Mouse (Mus musculus) hindbrain, embryonic 11.5 days (tissue): ENCODE data around the gene Actr5. TPM values are rescaled to one million over a fixed set of nuclear protein-coding genes. Genes with fewer than 3 reads are reported as not detected.

ENCODE experiments used
- ATAC-seq: fragments of 200-750 bp; cut with Nextera tagmentation; 2 replicates; pipeline ENCODE4 v1.8.0; 2017; ENCODE audit warnings: mild to moderate bottlenecking, moderate TSS enrichment, moderate library complexity; ENCODE audit not compliant: low FRiP score
- DNase-seq: peaks from one replicate; pipeline ENCODE4 v3.0.0-alpha.2; 2015; ENCODE audit warnings: low spot score
- H3K27ac ChIP-seq: fragments of 300-500 bp; sonication (generic); 2 replicates; pipeline ENCODE4 v1.5.1; 2014; ENCODE audit warnings: mild to moderate bottlenecking, low read depth, low read length
- H3K27me3 ChIP-seq: fragments of 300-500 bp; sonication (generic); 2 replicates; pipeline ENCODE4 v1.6.1; 2014; ENCODE audit warnings: mild to moderate bottlenecking, low read length, moderate library complexity, mixed read lengths; ENCODE audit not compliant: control insufficient read depth, insufficient read depth
- H3K36me3 ChIP-seq: fragments of 300-500 bp; sonication (generic); 2 replicates; pipeline ENCODE4 v1.6.1; 2014; ENCODE audit warnings: mild to moderate bottlenecking, low read length, moderate library complexity, mixed read lengths; ENCODE audit not compliant: control insufficient read depth, insufficient read depth
- H3K4me1 ChIP-seq: fragments of 300-500 bp; sonication (generic); replicated peaks from 2 replicates; pipeline ENCODE4 v1.6.1; 2014; ENCODE audit warnings: low read length, mixed read lengths; ENCODE audit not compliant: control insufficient read depth, insufficient read depth
- H3K4me2 ChIP-seq: fragments of 300-500 bp; sonication (generic); replicated peaks from 2 replicates; pipeline ENCODE4 v1.6.1; 2014; ENCODE audit warnings: mild to moderate bottlenecking, low read depth, low read length
- H3K4me3 ChIP-seq: fragments of 300-500 bp; sonication (generic); 2 replicates; pipeline ENCODE4 v1.5.1; 2014; ENCODE audit warnings: low read depth, low read length
- H3K9ac ChIP-seq: fragments of 300-500 bp; sonication (generic); 2 replicates; pipeline ENCODE4 v1.6.1; 2014; ENCODE audit warnings: low read depth, low read length
- H3K9me3 ChIP-seq: fragments of 300-500 bp; sonication (generic); 2 replicates; pipeline ENCODE4 v1.6.1; 2016; ENCODE audit warnings: low read length; ENCODE audit not compliant: control insufficient read depth
- WGBS: fragments of 180-500 bp; shearing (Covaris S2); extraction: QIAGEN DNeasy Blood & Tissue Kit; methylation state at CpG from one replicate; pipeline ENCODE4 v1.1.7; 2014; 5-methylcytosine and 5-hydroxymethylcytosine counted together
- polyA plus RNA-seq: library from polyadenylated mRNA; unstranded; fragments of >200 nt; fragmentation: Nextera tagmentation; extraction: Ambion mirVana; gene quantifications from 2 replicates; pipeline ENCODE4 v1.2.1, GENCODE M21; 2014

Gene Actr5
- polyA plus RNA-seq, 1 experiment from 2014 or later, result 13.7 TPM

- H3K4me3 ChIP-seq, result no peak overlapping the region
- H3K9me3 ChIP-seq, result no peaks in the 10 kb centered on the region
- H3K4me1 ChIP-seq, result 0 out of 2 replicates have a peak, but pooled peaks cover 2% of the 10 kb centered on the region
- H3K9ac ChIP-seq, result no peak overlapping the region
- DNase-seq, result no peak
- no peak overlapping the region for H3K27ac ChIP-seq
- H3K36me3 ChIP-seq, result no peaks in the 10 kb centered on the region
- 0 out of 2 replicates have a peak, but pooled peaks have one; percentile 6 for ATAC-seq
- H3K4me2 ChIP-seq, result no peak overlapping the region
- H3K27me3 ChIP-seq, result peaks cover 5% of the 10 kb centered on the region
- WGBS, result 65% methylated on average over 4 of the region's 4 CpGs
Observed at GRCm38 (mm10) chr2:158673493-158673892, 48.8 kb downstream of the Actr5 start.

- no peak for DNase-seq
- H3K36me3 ChIP-seq, result no peaks in the 10 kb centered on the region
- no peaks in the 10 kb centered on the region for H3K9me3 ChIP-seq
- 75% methylated on average over 6 of the region's 6 CpGs for WGBS
- H3K27ac ChIP-seq, result no peak overlapping the region
- no peak overlapping the region for H3K9ac ChIP-seq
- no peaks in the 10 kb centered on the region for H3K27me3 ChIP-seq
- 0 out of 2 replicates have a peak, but pooled peaks cover 2% of the 10 kb centered on the region for H3K4me1 ChIP-seq
- no peak for ATAC-seq
- no peak overlapping the region for H3K4me3 ChIP-seq
- no peak overlapping the region for H3K4me2 ChIP-seq
Observed at GRCm38 (mm10) chr2:158674131-158674530, 49.4 kb downstream of the Actr5 start.

GRCm38 (mm10) chr2:158674759-158675158, 50.1 kb downstream of the Actr5 start:
- Histone ChIP-seq H3K4me2 (no peak overlapping the region), H3K27ac (no peak overlapping the region), H3K9me3 (no peaks in the 10 kb centered on the region), H3K36me3 (no peaks in the 10 kb centered on the region), H3K4me3 (no peak overlapping the region), H3K9ac (no peak overlapping the region), H3K4me1 (0 out of 2 replicates have a peak, but pooled peaks cover under 1% of the 10 kb centered on the region), H3K27me3 (no peaks in the 10 kb centered on the region)
- 81% methylated on average over 7 of the region's 7 CpGs for WGBS
- DNase-seq, result no peak
- no peak for ATAC-seq

GRCm38 (mm10) chr2:158675161-158675560, 50.5 kb downstream of the Actr5 start:
- WGBS, result 82% methylated on average over 6 of the region's 6 CpGs
- DNase-seq (no peak), ATAC-seq (no peak)
- H3K4me1 ChIP-seq, result no peaks in the 10 kb centered on the region
- no peak overlapping the region for H3K27ac ChIP-seq
- H3K36me3 ChIP-seq, result no peaks in the 10 kb centered on the region
- H3K4me3 ChIP-seq, result no peak overlapping the region
- no peaks in the 10 kb centered on the region for H3K9me3 ChIP-seq
- H3K4me2 ChIP-seq, result no peak overlapping the region
- no peak overlapping the region for H3K9ac ChIP-seq
- no peaks in the 10 kb centered on the region for H3K27me3 ChIP-seq

- no peak overlapping the region for H3K4me3 ChIP-seq
- no peak for ATAC-seq
Observed at GRCm38 (mm10) chr2:158675907-158676533, 51.3 kb downstream of the Actr5 start.

GRCm38 (mm10) chr2:158677946-158678345, 53.3 kb downstream of the Actr5 start:
- no peaks in the 10 kb centered on the region for H3K9me3 ChIP-seq
- H3K27ac ChIP-seq, result no peak overlapping the region
- H3K4me3 ChIP-seq, result no peak overlapping the region
- DNase-seq (no peak), ATAC-seq (no peak)
- no peak overlapping the region for H3K4me2 ChIP-seq
- H3K27me3 ChIP-seq, result no peaks in the 10 kb centered on the region
- no peaks in the 10 kb centered on the region for H3K36me3 ChIP-seq
- 63% methylated on average over 8 of the region's 8 CpGs for WGBS
- no peaks in the 10 kb centered on the region for H3K4me1 ChIP-seq
- H3K9ac ChIP-seq, result no peak overlapping the region

More at GRCm38 (mm10) chr2:158675907-158676533, 51.3 kb downstream of the Actr5 start:
- no peak overlapping the region for H3K27ac ChIP-seq
- WGBS, result 89% methylated on average over 12 of the region's 12 CpGs
- no peaks in the 10 kb centered on the region for H3K9me3 ChIP-seq
- H3K27me3 ChIP-seq, result no peaks in the 10 kb centered on the region
- H3K4me2 ChIP-seq, result no peak overlapping the region
- no peak for DNase-seq
- H3K4me1 ChIP-seq, result no peaks in the 10 kb centered on the region
- H3K36me3 ChIP-seq, result no peaks in the 10 kb centered on the region
- H3K9ac ChIP-seq, result no peak overlapping the region

- no peaks in the 10 kb centered on the region for H3K36me3 ChIP-seq
- no peak for ATAC-seq
- no peaks in the 10 kb centered on the region for H3K9me3 ChIP-seq
- WGBS, result 96% methylated on average over 7 of the region's 7 CpGs
- no peak overlapping the region for H3K9ac ChIP-seq
- H3K4me3 ChIP-seq, result no peak overlapping the region
- no peak overlapping the region for H3K27ac ChIP-seq
- H3K4me1 ChIP-seq, result no peaks in the 10 kb centered on the region
- no peak overlapping the region for H3K4me2 ChIP-seq
- no peaks in the 10 kb centered on the region for H3K27me3 ChIP-seq
- DNase-seq, result no peak
Observed at GRCm38 (mm10) chr2:158679091-158679490, 54.4 kb downstream of the Actr5 start.

GRCm38 (mm10) chr2:158680357-158680889, 55.7 kb downstream of the Actr5 start:
- no peak for DNase-seq
- Histone ChIP-seq H3K9ac (no peak overlapping the region), H3K27me3 (no peaks in the 10 kb centered on the region), H3K4me1 (no peaks in the 10 kb centered on the region), H3K36me3 (no peaks in the 10 kb centered on the region), H3K27ac (no peak overlapping the region), H3K4me2 (no peak overlapping the region), H3K4me3 (no peak overlapping the region), H3K9me3 (no peaks in the 10 kb centered on the region)
- no peak for ATAC-seq
- WGBS, result 68% methylated on average over 10 of the region's 10 CpGs

- no peak for ATAC-seq
- DNase-seq, result no peak
- no peak overlapping the region for H3K4me2 ChIP-seq
- WGBS, result 71% methylated on average over 6 of the region's 6 CpGs
- H3K27me3 ChIP-seq, result no peaks in the 10 kb centered on the region
- H3K4me3 ChIP-seq, result no peak overlapping the region
- no peak overlapping the region for H3K27ac ChIP-seq
- H3K9ac ChIP-seq, result no peak overlapping the region
- H3K36me3 ChIP-seq, result no peaks in the 10 kb centered on the region
- H3K9me3 ChIP-seq, result no peaks in the 10 kb centered on the region
- H3K4me1 ChIP-seq, result no peaks in the 10 kb centered on the region
Observed at GRCm38 (mm10) chr2:158681714-158682113, 57.0 kb downstream of the Actr5 start.
